Mouse (Mus musculus) erythroblast, embryonic 14.5 days (primary cell): Measurements from ENCODE around the gene Cep170b. TPM values are rescaled to one million over a fixed set of nuclear protein-coding genes. Genes with fewer than 3 reads are reported as not detected.

Experiments
- H3K27me3 ChIP-seq: 2 replicates; pipeline ENCODE4 v1.6.1; 2012; ENCODE audit warnings: inconsistent platforms; ENCODE audit not compliant: control insufficient read depth
- H3K36me3 ChIP-seq: 2 replicates; pipeline ENCODE4 v1.6.1; 2012; ENCODE audit warnings: mild to moderate bottlenecking, inconsistent platforms; ENCODE audit not compliant: control insufficient read depth
- H3K4me1 ChIP-seq: 2 replicates; pipeline ENCODE4 v1.6.1; 2012; ENCODE audit warnings: inconsistent platforms; ENCODE audit not compliant: control insufficient read depth
- H3K4me3 ChIP-seq: replicated peaks from 2 replicates; pipeline ENCODE3; 2012; ENCODE audit warnings: moderate library complexity, mild to moderate bottlenecking, inconsistent platforms
- H3K9me3 ChIP-seq: 2 replicates; pipeline ENCODE4 v1.6.1; 2012; ENCODE audit warnings: low read length, inconsistent platforms, mixed read lengths; ENCODE audit not compliant: control insufficient read depth
- GATA1 ChIP-seq: IDR thresholded peaks from 2 replicates; pipeline ENCODE4 v1.6.1; 2012; ENCODE audit warnings: low read length, inconsistent platforms, mixed read lengths
- TAL1 ChIP-seq: IDR thresholded peaks from 3 replicates; pipeline ENCODE4 v1.6.1; 2012; ENCODE audit warnings: low read length, inconsistent platforms, mixed read lengths
- polyA plus RNA-seq: library from polyadenylated mRNA; stranded (reverse); fragments of >175 nt; gene quantifications from 2 replicates; pipeline ENCODE4 v1.2.3, GENCODE M21; 2012

The Cep170b gene
- polyA plus RNA-seq, 1 experiment: 0.04 TPM

GRCm38 (mm10) chr12:112773366-112773765 lies 53.1 kb downstream of the Cep170b start:
- H3K36me3 ChIP-seq: no peaks in the 10 kb centered on the region
- no peaks in the 10 kb centered on the region; the same call in 1 of the 2 replicates for H3K27me3 ChIP-seq
- H3K9me3 ChIP-seq: peaks cover 13% of the 10 kb centered on the region
- no peak overlapping the region for H3K4me3 ChIP-seq
- TF ChIP-seq TAL1: no peak
- TF ChIP-seq GATA1: no peak
- H3K4me1 ChIP-seq: no peaks in the 10 kb centered on the region

- H3K9me3 ChIP-seq: peaks cover 13% of the 10 kb centered on the region
- no peaks in the 10 kb centered on the region for H3K4me1 ChIP-seq
- H3K4me3 ChIP-seq: no peak overlapping the region
- H3K27me3 ChIP-seq: no peaks in the 10 kb centered on the region; the same call in 1 of the 2 replicates
- H3K36me3 ChIP-seq: no peaks in the 10 kb centered on the region
- TF ChIP-seq GATA1: no peak
- no peak for TF ChIP-seq TAL1
These were observed 53.8 kb downstream of the Cep170b start for GRCm38 (mm10) chr12:112774026-112774425.

GRCm38 (mm10) chr12:112774481-112774880 lies 54.2 kb downstream of the Cep170b start:
- Histone ChIP-seq H3K9me3 (peaks cover 13% of the 10 kb centered on the region), H3K36me3 (no peaks in the 10 kb centered on the region), H3K4me1 (no peaks in the 10 kb centered on the region), H3K27me3 (no peaks in the 10 kb centered on the region; the same call in 1 of the 2 replicates), H3K4me3 (no peak overlapping the region)
- no peak for TF ChIP-seq GATA1
- TF ChIP-seq TAL1: no peak

GRCm38 (mm10) chr12:112791026-112791425 lies 70.8 kb downstream of the Cep170b start:
- Histone ChIP-seq H3K36me3 (no peaks in the 10 kb centered on the region), H3K4me1 (no peaks in the 10 kb centered on the region), H3K4me3 (no peak overlapping the region), H3K9me3 (no peaks in the 10 kb centered on the region), H3K27me3 (peaks cover 2% of the 10 kb centered on the region; the same call in 1 of the 2 replicates)
- TF ChIP-seq GATA1: no peak
- no peak for TF ChIP-seq TAL1

GRCm38 (mm10) chr12:112793601-112794355 lies 73.5 kb downstream of the Cep170b start:
- Histone ChIP-seq H3K9me3 (no peaks in the 10 kb centered on the region), H3K4me3 (no peak overlapping the region), H3K36me3 (no peaks in the 10 kb centered on the region), H3K27me3 (peaks cover 16% of the 10 kb centered on the region), H3K4me1 (no peaks in the 10 kb centered on the region)
- TF ChIP-seq GATA1 (no peak), TAL1 (no peak)

GRCm38 (mm10) chr12:112794356-112794816 lies 74.1 kb downstream of the Cep170b start:
- no peak for TF ChIP-seq GATA1
- TF ChIP-seq TAL1: no peak
- Histone ChIP-seq H3K27me3 (peaks cover 17% of the 10 kb centered on the region), H3K4me1 (no peaks in the 10 kb centered on the region), H3K36me3 (no peaks in the 10 kb centered on the region), H3K4me3 (no peak overlapping the region), H3K9me3 (no peaks in the 10 kb centered on the region)

GRCm38 (mm10) chr12:112794998-112795397 lies 74.7 kb downstream of the Cep170b start:
- H3K36me3 ChIP-seq: no peaks in the 10 kb centered on the region
- peaks cover 17% of the 10 kb centered on the region for H3K27me3 ChIP-seq
- H3K4me3 ChIP-seq: no peak overlapping the region
- no peak for TF ChIP-seq TAL1
- no peaks in the 10 kb centered on the region for H3K9me3 ChIP-seq
- H3K4me1 ChIP-seq: no peaks in the 10 kb centered on the region

- H3K36me3 ChIP-seq: no peaks in the 10 kb centered on the region
- no peaks in the 10 kb centered on the region; the same call in 1 of the 2 replicates for H3K4me1 ChIP-seq
- no peaks in the 10 kb centered on the region for H3K9me3 ChIP-seq
- peaks cover 18% of the 10 kb centered on the region for H3K27me3 ChIP-seq
- no peak overlapping the region for H3K4me3 ChIP-seq
- TF ChIP-seq GATA1 (no peak), TAL1 (no peak)
These were observed 75.3 kb downstream of the Cep170b start for GRCm38 (mm10) chr12:112795466-112796104.

Other genes starting within 250 kb of the Cep170b start
- gene A530016L24Rik, start 231.0 kb upstream of the Cep170b start, polyA plus RNA-seq: 0.01 TPM in 1 of 2 replicates, not detected in the other
- not detected in 2 replicates for gene Tmem179, start 203.7 kb upstream of the Cep170b start, polyA plus RNA-seq
- gene Inf2, start 131.7 kb upstream of the Cep170b start, polyA plus RNA-seq: 0.43 TPM in 2 replicates
- 0.28 and 0.74 TPM in 2 replicates for gene Adssl1, start 100.4 kb upstream of the Cep170b start, polyA plus RNA-seq
- 20.4 and 20.6 TPM in 2 replicates for gene Siva1, start 75.8 kb upstream of the Cep170b start, polyA plus RNA-seq
- 15.1 and 15.2 TPM in 2 replicates for gene Akt1, start 45.6 kb upstream of the Cep170b start, polyA plus RNA-seq
- gene Zbtb42, start 41.6 kb upstream of the Cep170b start, polyA plus RNA-seq: 0.02 TPM in 1 of 2 replicates, not detected in the other
- gene Pld4, start 40.2 kb downstream of the Cep170b start, polyA plus RNA-seq: 0.24 and 0.50 TPM in 2 replicates
- gene Ahnak2, start 82.2 kb downstream of the Cep170b start, polyA plus RNA-seq: 0.01 and 0.05 TPM in 2 replicates
- gene Clba1, start 88.5 kb downstream of the Cep170b start, polyA plus RNA-seq: 0.10 TPM in 1 of 2 replicates, not detected in the other
- 3.3 and 4.7 TPM in 2 replicates for gene Cdca4, start 109.0 kb downstream of the Cep170b start, polyA plus RNA-seq
- 0.01 TPM in 1 of 2 replicates, not detected in the other for gene Gpr132, start 147.8 kb downstream of the Cep170b start, polyA plus RNA-seq
- gene Jag2, start 209.3 kb downstream of the Cep170b start, polyA plus RNA-seq: 0.03 TPM in 1 of 2 replicates, not detected in the other
- gene Nudt14, start 221.7 kb downstream of the Cep170b start, polyA plus RNA-seq: 0.86 and 0.87 TPM in 2 replicates